Mouse (Mus musculus) lung, postnatal 0 days (tissue): ENCODE data around the gene Atat1. TPM values are rescaled to one million over a fixed set of nuclear protein-coding genes. Genes with fewer than 3 reads are reported as not detected.
A peak's percentile ranks its signal among the peaks of the same experiment; 100 is the strongest.

Experiments used
- ATAC-seq: fragments of 200-750 bp; cut with Nextera tagmentation; 2 replicates; pipeline ENCODE4 v1.8.0; 2017; ENCODE audit warnings: moderate library complexity
- DNase-seq: peaks from one replicate; pipeline ENCODE4 v3.0.0-alpha.2; 2016; ENCODE audit warnings: low spot score
- H3K27ac ChIP-seq: fragments of 300-500 bp; sonication (generic); 2 replicates; pipeline ENCODE4 v1.5.1; 2014; ENCODE audit warnings: antibody characterized with exemption, mild to moderate bottlenecking, low read length, mixed read lengths
- H3K27me3 ChIP-seq: fragments of 300-500 bp; sonication (generic); replicated peaks from 2 replicates; pipeline ENCODE4 v1.6.1; 2014; ENCODE audit warnings: low read length, mixed read lengths; ENCODE audit not compliant: insufficient read depth
- H3K36me3 ChIP-seq: fragments of 300-500 bp; sonication (generic); 2 replicates; pipeline ENCODE4 v1.6.1; 2014; ENCODE audit warnings: low read length, mixed read lengths; ENCODE audit not compliant: insufficient read depth
- H3K4me1 ChIP-seq: fragments of 300-500 bp; sonication (generic); 2 replicates; pipeline ENCODE4 v1.6.1; 2014; ENCODE audit warnings: antibody characterized with exemption, low read depth, low read length, mixed read lengths; ENCODE audit not compliant: insufficient read depth
- H3K4me2 ChIP-seq: fragments of 300-500 bp; sonication (generic); replicated peaks from 2 replicates; pipeline ENCODE4 v1.6.1; 2014; ENCODE audit warnings: low read depth, mild to moderate bottlenecking, low read length, moderate library complexity, mixed read lengths
- H3K4me3 ChIP-seq: fragments of 300-500 bp; sonication (generic); 2 replicates; pipeline ENCODE4 v1.5.1; 2014; ENCODE audit warnings: low read depth, low read length
- H3K9ac ChIP-seq: fragments of 300-500 bp; sonication (generic); replicated peaks from 2 replicates; pipeline ENCODE4 v1.6.1; 2014; ENCODE audit warnings: low read depth, mild to moderate bottlenecking
- H3K9me3 ChIP-seq: fragments of 300-500 bp; sonication (generic); 2 replicates; pipeline ENCODE4 v1.6.1; 2016; ENCODE audit warnings: low read length, mixed read lengths
- CTCF ChIP-seq: IDR thresholded peaks from 2 replicates; pipeline ENCODE4 v1.5.1; 2016; ENCODE audit warnings: antibody characterized with exemption, mild to moderate bottlenecking
- EP300 ChIP-seq: IDR thresholded peaks from 2 replicates; pipeline ENCODE4 v1.6.1; 2016; ENCODE audit warnings: antibody characterized with exemption, mild to moderate bottlenecking, control low read depth
- WGBS: fragments of 180-500 bp; shearing (Covaris S2); extraction: QIAGEN DNeasy Blood & Tissue Kit; methylation state at CpG from one replicate; pipeline ENCODE4 v1.1.7; 2014; 5-methylcytosine and 5-hydroxymethylcytosine counted together
- polyA plus RNA-seq: library from polyadenylated mRNA; unstranded; fragments of >200 nt; fragmentation: Nextera tagmentation; extraction: Ambion mirVana; gene quantifications from 2 replicates; pipeline ENCODE4 v1.2.1, GENCODE M21; 2015

Atat1 gene
- polyA plus RNA-seq, 1 experiment from 2014 or later = 19.3 TPM

- no peak for ATAC-seq
Observed at GRCm38 (mm10) chr17:35922566-35922965, 12.7 kb upstream of the Atat1 start.

GRCm38 (mm10) chr17:35921710-35922109 lies 11.8 kb upstream of the Atat1 start:
- Histone ChIP-seq H3K4me1 (peaks cover 22% of the 10 kb centered on the region), H3K4me3 (no peak overlapping the region), H3K36me3 (peaks cover 14% of the 10 kb centered on the region; the same call in 1 of the 2 replicates), H3K27me3 (no peaks in the 10 kb centered on the region), H3K4me2 (no peak overlapping the region), H3K9me3 (no peaks in the 10 kb centered on the region), H3K9ac (no peak overlapping the region), H3K27ac (peak overlapping the region; percentile 49; the same call in 1 of the 2 replicates)
- 65% methylated on average over 4 of the region's 4 CpGs for WGBS
- DNase-seq (no peak), ATAC-seq (no peak)
- TF ChIP-seq CTCF (no peak), EP300 (no peak)

More at GRCm38 (mm10) chr17:35922566-35922965, 12.7 kb upstream of the Atat1 start:
- Histone ChIP-seq H3K4me3 (no peak overlapping the region), H3K9ac (no peak overlapping the region), H3K27ac (no peak overlapping the region), H3K36me3 (peaks cover 19% of the 10 kb centered on the region; the same call in 1 of the 2 replicates), H3K4me1 (peaks cover 22% of the 10 kb centered on the region), H3K4me2 (no peak overlapping the region), H3K27me3 (no peaks in the 10 kb centered on the region), H3K9me3 (no peaks in the 10 kb centered on the region)
- 59% methylated on average over 3 of the region's 3 CpGs for WGBS
- no peak for TF ChIP-seq EP300
- no peak for TF ChIP-seq CTCF
- peak; percentile 43 for DNase-seq

GRCm38 (mm10) chr17:35920862-35921562 lies 11.1 kb upstream of the Atat1 start:
- 0 out of 2 replicates have a peak, but pooled peaks have one; percentile 27 for TF ChIP-seq EP300
- peak; percentile 77 for TF ChIP-seq CTCF
- H3K4me1 ChIP-seq = peaks cover 22% of the 10 kb centered on the region
- H3K4me3 ChIP-seq = no peak overlapping the region
- peak overlapping the region; percentile 99 for H3K27ac ChIP-seq
- H3K9me3 ChIP-seq = no peaks in the 10 kb centered on the region
- H3K4me2 ChIP-seq = no peak overlapping the region
- H3K27me3 ChIP-seq = no peaks in the 10 kb centered on the region
- ATAC-seq = no peak
- no peak overlapping the region for H3K9ac ChIP-seq
- WGBS = 66% methylated on average over 5 of the region's 5 CpGs
- DNase-seq = peak; percentile 82
- peaks cover 7% of the 10 kb centered on the region; the same call in 1 of the 2 replicates for H3K36me3 ChIP-seq

- no peaks in the 10 kb centered on the region for H3K27me3 ChIP-seq
- 20% methylated on average over 1 of the region's 1 CpGs for WGBS
- H3K4me1 ChIP-seq = peaks cover 22% of the 10 kb centered on the region
- H3K4me3 ChIP-seq = 0 out of 2 replicates have a peak overlapping the region, but pooled peaks have one; percentile 76
- H3K9ac ChIP-seq = 0 out of 2 replicates have a peak overlapping the region, but pooled peaks have one; percentile 39
- DNase-seq = peak; percentile 34
- ATAC-seq = no peak
- peaks cover 1% of the 10 kb centered on the region; the same call in 1 of the 2 replicates for H3K36me3 ChIP-seq
- TF ChIP-seq CTCF (no peak), EP300 (no peak)
- no peak overlapping the region for H3K4me2 ChIP-seq
- no peaks in the 10 kb centered on the region for H3K9me3 ChIP-seq
- H3K27ac ChIP-seq = peak overlapping the region; percentile 99
Observed at GRCm38 (mm10) chr17:35920384-35920783, 10.5 kb upstream of the Atat1 start.

- Histone ChIP-seq H3K4me3 (peak overlapping the region; percentile 76), H3K4me1 (peaks cover 22% of the 10 kb centered on the region), H3K9ac (peak overlapping the region; percentile 39; the same call in 1 of the 2 replicates), H3K27ac (peak overlapping the region; percentile 99), H3K27me3 (no peaks in the 10 kb centered on the region), H3K4me2 (peak overlapping the region; percentile 70), H3K36me3 (no peaks in the 10 kb centered on the region), H3K9me3 (no peaks in the 10 kb centered on the region)
- no peak for ATAC-seq
- 30% methylated on average over 6 of the region's 6 CpGs for WGBS
- no peak for TF ChIP-seq EP300
- TF ChIP-seq CTCF = no peak
- DNase-seq = peak; percentile 44
Observed at GRCm38 (mm10) chr17:35919864-35920301, 10.0 kb upstream of the Atat1 start.

GRCm38 (mm10) chr17:35919060-35919715 lies 9.3 kb upstream of the Atat1 start:
- Histone ChIP-seq H3K4me3 (peak overlapping the region; percentile 76), H3K27me3 (no peaks in the 10 kb centered on the region), H3K36me3 (no peaks in the 10 kb centered on the region), H3K4me1 (peaks cover 22% of the 10 kb centered on the region), H3K27ac (peak overlapping the region; percentile 99), H3K9me3 (no peaks in the 10 kb centered on the region), H3K9ac (peak overlapping the region; percentile 99), H3K4me2 (peak overlapping the region; percentile 70)
- ATAC-seq (peak; percentile 43), DNase-seq (peak; percentile 100)
- 8% methylated on average over 7 of the region's 7 CpGs for WGBS
- no peak for TF ChIP-seq CTCF
- peak; percentile 29; the same call in 1 of the 2 replicates for TF ChIP-seq EP300
